Mouse (Mus musculus) right cerebral cortex, postnatal 4 days (tissue): ENCODE measurements around the gene Crybb3.

Experiments
- DNase-seq: peaks from one replicate; pipeline ENCODE4 v3.0.0-alpha.2; 2022

The Crybb3 gene

GRCm38 (mm10) chr5:113043531-113043930 lies 37.9 kb downstream of the Crybb3 start:
- peak; percentile 58 for DNase-seq

- peak; percentile 67 for DNase-seq
Measured at GRCm38 (mm10) chr5:113041567-113042071, 39.8 kb downstream of the Crybb3 start.

- peak; percentile 56 for DNase-seq
Measured at GRCm38 (mm10) chr5:113040776-113041175, 40.6 kb downstream of the Crybb3 start.

- DNase-seq = no peak
Measured at GRCm38 (mm10) chr5:113038601-113039000, 42.8 kb downstream of the Crybb3 start.

GRCm38 (mm10) chr5:113035094-113036047 lies 46.0 kb downstream of the Crybb3 start:
- DNase-seq = no peak

- no peak for DNase-seq
Measured at GRCm38 (mm10) chr5:113031201-113031754, 50.1 kb downstream of the Crybb3 start.

GRCm38 (mm10) chr5:113030082-113030481 lies 51.3 kb downstream of the Crybb3 start:
- DNase-seq = no peak

GRCm38 (mm10) chr5:113026706-113027105 lies 54.7 kb downstream of the Crybb3 start:
- DNase-seq = no peak
